Mouse (Mus musculus): Measurements from ENCODE around the gene Suv39h1.
"Not testable (repeated sequence)": the region's sequence is repeated elsewhere in the genome, so short reads cannot be mapped to it uniquely, and the experiment has no call there.

GRCm38 (mm10) chrX:8090954-8091347 lies 16.4 kb upstream of the Suv39h1 start:
- TF ChIP-seq POLR2A, CTCF (IDR thresholded peaks at IDR 0.05; ENCODE audit: insufficient read depth, low read depth, low read length): not testable (repeated sequence)

Measured in olfactory bulb, adult 2 months (tissue).